In the genomic region with DNA sequence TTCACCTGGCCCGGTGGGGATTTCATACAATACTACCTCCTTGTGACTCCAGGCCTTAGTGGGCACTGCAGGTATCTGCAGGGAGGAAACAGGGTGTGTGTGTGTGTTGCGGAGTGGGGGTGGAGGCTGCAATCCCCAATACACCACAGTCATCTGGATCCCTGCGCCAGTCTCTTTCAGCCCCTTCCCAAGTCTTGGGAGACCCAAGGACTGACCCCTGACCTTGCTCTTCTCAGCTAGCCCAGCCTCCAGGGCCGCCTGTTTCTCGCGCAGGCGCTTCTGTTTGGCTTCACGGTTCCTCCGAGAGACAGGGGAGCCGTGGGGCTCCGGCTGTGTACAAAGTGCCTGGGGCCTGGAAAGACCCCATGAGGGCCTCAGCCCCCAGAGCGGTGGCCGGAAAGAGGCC, we compare ENCODE assay signal across 8 mouse cellular contexts. TPM values are rescaled to one million over a fixed set of nuclear protein-coding genes. Genes with fewer than 3 reads are reported as not detected.
DNase-seq lines count a peak whose midpoint lies in the region; ATAC-seq and TF ChIP-seq lines count a peak whose summit lies in the region.

No protein-coding gene starts in this region.

- peak overlapping the region; percentile 74 for H3K9ac ChIP-seq in heart, postnatal 0 days (replicated peaks; ENCODE audit: low read depth, low read length)
- peak overlapping the region; percentile 85 for H3K9ac ChIP-seq in limb, embryonic 15.5 days

- H3K27me3 ChIP-seq in heart, postnatal 0 days (ENCODE audit: control insufficient read depth, insufficient read depth, low read length): no peaks in the 10 kb centered on the region
- no peaks in the 10 kb centered on the region for H3K27me3 ChIP-seq in limb, embryonic 15.5 days

- peak; percentile 31 for ATAC-seq in frontal cortex, adult (ENCODE audit: low TSS enrichment)
- peak; percentile 19; the same call in 1 of the 2 replicates for ATAC-seq in heart, postnatal 0 days (ENCODE audit: insufficient read depth, low read depth)
- ATAC-seq in limb, embryonic 15.5 days (ENCODE audit: insufficient number of reproducible peaks, low FRiP score, low TSS enrichment, low read depth): no peak; the same call in 1 of the 2 replicates
- no peak for ATAC-seq in monocyte, adult 5-6 weeks (replicated peaks; ENCODE audit: insufficient number of reproducible peaks, low FRiP score, low TSS enrichment, poor library complexity, severe bottlenecking)

- TF ChIP-seq EP300 in heart, postnatal 0 days (IDR thresholded peaks at IDR 0.05; ENCODE audit: low read depth): no peak

- peaks cover 31% of the 10 kb centered on the region for H3K36me3 ChIP-seq in heart, postnatal 0 days (replicated peaks; ENCODE audit: control insufficient read depth, insufficient read depth, low read length)
- peaks cover 32% of the 10 kb centered on the region for H3K36me3 ChIP-seq in limb, embryonic 15.5 days

- TF ChIP-seq POLR2A in olfactory bulb, adult 2 months (IDR thresholded peaks at IDR 0.05; ENCODE audit: insufficient read depth, low read depth, low read length): no peak; the same call in 1 of the 2 replicates

- H3K9me3 ChIP-seq in heart, postnatal 0 days (replicated peaks; ENCODE audit: control insufficient read depth, low read length): no peaks in the 10 kb centered on the region
- no peaks in the 10 kb centered on the region for H3K9me3 ChIP-seq in limb, embryonic 15.5 days

- peak overlapping the region; percentile 87 for H3K4me2 ChIP-seq in heart, postnatal 0 days (ENCODE audit: low read depth, low read length)
- H3K4me2 ChIP-seq in limb, embryonic 15.5 days: peak overlapping the region; percentile 94

- H3K27ac ChIP-seq in heart, postnatal 0 days (ENCODE audit: low read depth): peak overlapping the region; percentile 73
- peak overlapping the region; percentile 84 for H3K27ac ChIP-seq in limb, embryonic 15.5 days
- peak overlapping the region; percentile 74 for H3K27ac ChIP-seq in olfactory bulb, adult 2 months (ENCODE audit: insufficient read depth, low read depth, low read length)

- peak overlapping the region; percentile 75 for H3K4me3 ChIP-seq in heart, postnatal 0 days (ENCODE audit: low read depth, low read length)
- peak overlapping the region; percentile 77 for H3K4me3 ChIP-seq in limb, embryonic 15.5 days
- peak overlapping the region; percentile 60 for H3K4me3 ChIP-seq in olfactory bulb, adult 2 months (ENCODE audit: insufficient read depth, low read depth, low read length)

- peaks cover 6% of the 10 kb centered on the region; the same call in 1 of the 2 replicates for H3K4me1 ChIP-seq in heart, postnatal 0 days (ENCODE audit: control insufficient read depth, insufficient read depth)
- peaks cover 20% of the 10 kb centered on the region for H3K4me1 ChIP-seq in limb, embryonic 15.5 days
- H3K4me1 ChIP-seq in olfactory bulb, adult 2 months (ENCODE audit: control insufficient read depth, insufficient read depth, low read length): peaks cover 17% of the 10 kb centered on the region

- WGBS in heart, postnatal 0 days: 3% methylated on average over 13 of the region's 13 CpGs
- WGBS in limb, embryonic 15.5 days: 4% methylated on average over 13 of the region's 13 CpGs
- 2% methylated on average over 13 of the region's 13 CpGs for WGBS in olfactory bulb, adult 2 months

- DNase-seq in frontal cortex, postnatal 25 days (ENCODE audit: low spot score in 2 of 2): no peak
- peak; percentile 63 for DNase-seq in thymus, postnatal 14 days
- no peak for DNase-seq in thymus, postnatal 36 days
- no peak for DNase-seq in heart, postnatal 0 days (ENCODE audit: low spot score)

- no peak for TF ChIP-seq CTCF in heart, postnatal 0 days (IDR thresholded peaks at IDR 0.05; ENCODE audit: low read depth)
- no peak for TF ChIP-seq CTCF in olfactory bulb, adult 2 months (IDR thresholded peaks at IDR 0.05; ENCODE audit: insufficient read depth, low read depth, low read length)

RNA-seq across cellular contexts. Expression of gene Vars2, which starts 0.5 kb away (rescaled TPM):
- 25.5 and 59.8 TPM in 2 replicates for total RNA-seq in heart, postnatal 0 days (2014; rRNA removed; ENCODE audit: low replicate concordance)
- 9.4 and 9.8 TPM in 2 replicates for polyA plus RNA-seq in heart, postnatal 0 days (2015; fragmentation: Nextera tagmentation; extraction: Ambion mirVana)
- polyA plus RNA-seq in limb, embryonic 15.5 days (2015; fragmentation: Nextera tagmentation; extraction: Ambion mirVana): 14.3 and 14.4 TPM in 2 replicates
- not detected in 2 replicates for polyA plus RNA-seq in olfactory bulb, adult 2 months (2012; ENCODE audit: insufficient read depth, insufficient read length, low replicate concordance, missing spikeins)
- total RNA-seq in monocyte, adult 5-6 weeks (2017): 7.4 to 13.8 TPM (median 11.3 TPM) in 3 replicates

RNA-seq across cellular contexts. Expression of gene Gtf2h4, which starts 6.7 kb away (rescaled TPM):
- total RNA-seq in heart, postnatal 0 days (2014; rRNA removed; ENCODE audit: low replicate concordance): 21.0 and 24.2 TPM in 2 replicates
- polyA plus RNA-seq in heart, postnatal 0 days (2015; fragmentation: Nextera tagmentation; extraction: Ambion mirVana): 18.0 and 21.2 TPM in 2 replicates
- polyA plus RNA-seq in limb, embryonic 15.5 days (2015; fragmentation: Nextera tagmentation; extraction: Ambion mirVana): 36.2 and 42.2 TPM in 2 replicates
- polyA plus RNA-seq in olfactory bulb, adult 2 months (2012; ENCODE audit: insufficient read depth, insufficient read length, low replicate concordance, missing spikeins): not detected in 2 replicates
- 10.9 to 22.5 TPM (median 13.5 TPM) in 3 replicates for total RNA-seq in monocyte, adult 5-6 weeks (2017)

RNA-seq across cellular contexts. Expression of gene Mucl3, which starts 23.4 kb away (rescaled TPM):
- total RNA-seq in heart, postnatal 0 days (2014; rRNA removed; ENCODE audit: low replicate concordance): not detected in 2 replicates
- not detected in 2 replicates for polyA plus RNA-seq in heart, postnatal 0 days (2015; fragmentation: Nextera tagmentation; extraction: Ambion mirVana)
- 0.09 and 0.10 TPM in 2 replicates for polyA plus RNA-seq in limb, embryonic 15.5 days (2015; fragmentation: Nextera tagmentation; extraction: Ambion mirVana)
- polyA plus RNA-seq in olfactory bulb, adult 2 months (2012; ENCODE audit: insufficient read depth, insufficient read length, low replicate concordance, missing spikeins): not detected in 2 replicates
- total RNA-seq in monocyte, adult 5-6 weeks (2017): not detected in 3 replicates

RNA-seq across cellular contexts. Expression of gene Ddr1, which starts 37.6 kb away (rescaled TPM):
- total RNA-seq in heart, postnatal 0 days (2014; rRNA removed; ENCODE audit: low replicate concordance): 105 and 206 TPM in 2 replicates
- 63.9 and 71.8 TPM in 2 replicates for polyA plus RNA-seq in heart, postnatal 0 days (2015; fragmentation: Nextera tagmentation; extraction: Ambion mirVana)
- 81.7 and 85.2 TPM in 2 replicates for polyA plus RNA-seq in limb, embryonic 15.5 days (2015; fragmentation: Nextera tagmentation; extraction: Ambion mirVana)
- polyA plus RNA-seq in olfactory bulb, adult 2 months (2012; ENCODE audit: insufficient read depth, insufficient read length, low replicate concordance, missing spikeins): not detected in 2 replicates
- 0.67 to 1.2 TPM in 2 of 3 replicates, not detected in the other for total RNA-seq in monocyte, adult 5-6 weeks (2017)

RNA-seq across cellular contexts. Expression of gene Gm9573, which starts 40.4 kb away (rescaled TPM):
- not detected in 2 replicates for total RNA-seq in heart, postnatal 0 days (2014; rRNA removed; ENCODE audit: low replicate concordance)
- polyA plus RNA-seq in heart, postnatal 0 days (2015; fragmentation: Nextera tagmentation; extraction: Ambion mirVana): not detected in 2 replicates
- 0.14 and 0.33 TPM in 2 replicates for polyA plus RNA-seq in limb, embryonic 15.5 days (2015; fragmentation: Nextera tagmentation; extraction: Ambion mirVana)
- polyA plus RNA-seq in olfactory bulb, adult 2 months (2012; ENCODE audit: insufficient read depth, insufficient read length, low replicate concordance, missing spikeins): not detected in 2 replicates
- not detected in 3 replicates for total RNA-seq in monocyte, adult 5-6 weeks (2017)

Comparison
In these comparisons a context has a peak if more than half of its experiments do, and no peak if none do; other contexts are left out.
1. ATAC-seq: peak in frontal cortex, adult (single experiment) and heart, postnatal 0 days (single experiment); none in limb, embryonic 15.5 days (single experiment) and monocyte, adult 5-6 weeks (single experiment).
2. RNA of gene Vars2, which starts 0.5 kb away (polyA plus RNA-seq): 14.3 to 14.4 TPM in limb, embryonic 15.5 days and 9.4 to 9.8 TPM in heart, postnatal 0 days; not detected in olfactory bulb, adult 2 months; every median in the first group is over 10 times any median in the second.
3. RNA of gene Gtf2h4, which starts 6.7 kb away (polyA plus RNA-seq): 36.2 to 42.2 TPM in limb, embryonic 15.5 days and 18.0 to 21.2 TPM in heart, postnatal 0 days; not detected in olfactory bulb, adult 2 months; every median in the first group is over 10 times any median in the second.
4. Peak in every context shown above with its lines, with median percentiles within 50 percentile points of each other: H3K27ac ChIP-seq and H3K4me3 ChIP-seq.